Mouse (Mus musculus) right cerebral cortex, postnatal 10 days (tissue): ENCODE measurements around the gene Gm13101.
A peak's percentile ranks its signal among the peaks of the same experiment; 100 is the strongest.
"Not testable (repeated sequence)": the region's sequence is repeated elsewhere in the genome, so short reads cannot be mapped to it uniquely, and the experiment has no call there.

Source experiments
- DNase-seq, 2 experiments: peaks; one replicate each; pipeline ENCODE4 v3.0.0; 2021; ENCODE audit warnings: low spot score in 2 of 2

Gene Gm13101

GRCm38 (mm10) chr4:143966850-143967249 lies at the start of gene Gm13101:
Gene Gm13101 (minus strand): TSS chr4:143966950.
- not testable (repeated sequence) for DNase-seq

GRCm38 (mm10) chr4:143994269-143994668 lies 27.5 kb upstream of the Gm13101 start, which contains the start of gene Pramef17:
Gene Pramef17 (minus strand): TSS chr4:143994369.
- DNase-seq = not testable (repeated sequence)

DNA sequence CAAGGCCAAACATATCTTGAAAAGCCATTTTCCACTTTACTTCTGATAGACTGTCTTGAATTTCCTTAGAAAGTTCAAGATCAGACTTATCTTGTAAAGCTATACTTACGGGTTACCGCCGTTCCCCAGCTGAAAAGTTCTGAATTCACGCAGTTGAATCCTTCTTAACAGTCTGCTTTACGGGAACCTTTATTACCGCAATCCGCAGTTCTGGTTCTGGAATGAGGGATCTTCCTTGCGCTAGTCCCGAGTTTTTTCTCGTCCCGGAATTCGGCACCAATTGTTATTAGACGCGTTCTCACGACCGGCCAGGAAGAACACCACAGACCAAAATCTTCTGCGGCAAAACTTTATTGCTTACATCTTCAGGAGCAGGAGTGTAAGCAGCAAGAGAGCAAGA lies 21.4 kb upstream of the Gm13101 start:
- peak; percentile 74 to 77 for DNase-seq

- DNase-seq = peak; percentile 21 to 48
Observed at GRCm38 (mm10) chr4:143987475-143987941, 20.8 kb upstream of the Gm13101 start.

- peak; percentile 25 to 49 for DNase-seq
Observed at GRCm38 (mm10) chr4:143985733-143986132, 19.0 kb upstream of the Gm13101 start.

- DNase-seq = peak; percentile 21 to 26
Observed at GRCm38 (mm10) chr4:143985165-143985564, 18.4 kb upstream of the Gm13101 start.

DNA sequence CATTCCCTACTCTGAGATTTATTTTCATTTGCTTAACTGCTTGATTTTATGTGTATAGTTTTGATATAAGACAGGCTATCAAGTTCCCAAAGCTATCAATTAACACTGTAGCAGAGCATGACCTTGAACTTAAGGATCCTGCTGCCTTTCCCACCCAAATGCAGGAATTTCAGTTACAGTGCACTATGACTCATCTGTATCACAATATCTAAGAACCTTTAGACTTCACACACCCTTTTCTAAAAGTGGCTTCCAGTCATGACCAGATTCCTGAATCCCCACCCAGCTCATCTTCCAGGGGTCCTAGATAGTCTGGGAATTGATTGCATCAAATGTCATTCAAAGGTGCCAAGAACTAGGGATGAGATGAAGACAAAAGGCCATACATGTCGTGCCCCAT lies 16.7 kb upstream of the Gm13101 start:
- not testable (repeated sequence) for DNase-seq

GRCm38 (mm10) chr4:143950916-143951315 lies 15.8 kb downstream of the Gm13101 start, which contains the start of gene Pramef25:
Gene Pramef25 (minus strand): TSS chr4:143951016.
- DNase-seq = not testable (repeated sequence)
